Mouse (Mus musculus) urinary bladder, adult 2 months (tissue): ENCODE results near the gene Smim24. TPM values are rescaled to one million over a fixed set of nuclear protein-coding genes. Genes with fewer than 3 reads are reported as not detected.

Experiments
- DNase-seq: peaks from one replicate; pipeline ENCODE4 v3.0.0; 2022; ENCODE audit warnings: low spot score
- polyA plus RNA-seq: library from polyadenylated mRNA; depleted of rRNA; stranded (reverse); fragments of >200 nt; gene quantifications from 2 replicates; pipeline ENCODE4 v1.2.3, GENCODE M21; 2012

The Smim24 gene
- polyA plus RNA-seq, 1 experiment: 5.0 TPM

DNA sequence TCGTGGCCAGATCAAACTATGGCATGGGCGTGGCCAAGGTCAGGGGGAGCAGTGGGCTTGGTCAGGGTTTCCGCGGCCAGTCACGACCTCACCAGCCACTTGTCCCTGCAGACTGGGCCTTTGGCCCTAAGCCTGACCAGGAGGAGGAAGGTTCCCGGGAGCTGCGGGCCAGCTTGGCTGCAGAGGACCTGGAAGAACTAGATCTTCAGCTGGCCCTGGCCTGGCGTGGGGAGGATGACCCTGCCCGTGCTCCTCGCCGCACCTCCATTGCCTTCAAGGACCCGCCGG, 2.2 kb upstream of the Smim24 start:
- DNase-seq: no peak

DNA sequence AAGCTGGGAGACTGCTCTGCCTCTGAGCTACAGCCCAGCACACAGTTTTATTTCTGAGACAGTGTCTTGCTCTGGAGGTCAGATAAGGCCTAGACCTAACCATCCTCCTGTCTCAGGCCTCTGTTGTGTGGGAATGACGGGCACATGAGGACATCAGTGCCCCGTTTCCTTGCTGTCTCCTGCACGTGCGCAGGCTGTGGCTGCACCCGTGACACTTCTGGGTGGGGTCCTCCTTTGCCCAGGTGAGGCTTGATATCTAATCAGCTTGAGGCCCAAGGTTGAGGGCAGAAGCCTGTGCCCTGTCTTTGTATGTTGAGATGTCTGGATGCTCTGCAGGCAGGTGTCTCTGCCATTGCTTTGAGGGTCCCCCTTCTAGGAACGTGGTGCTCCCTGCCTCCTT, 581 bp upstream of the Smim24 start:
- no peak for DNase-seq

DNA sequence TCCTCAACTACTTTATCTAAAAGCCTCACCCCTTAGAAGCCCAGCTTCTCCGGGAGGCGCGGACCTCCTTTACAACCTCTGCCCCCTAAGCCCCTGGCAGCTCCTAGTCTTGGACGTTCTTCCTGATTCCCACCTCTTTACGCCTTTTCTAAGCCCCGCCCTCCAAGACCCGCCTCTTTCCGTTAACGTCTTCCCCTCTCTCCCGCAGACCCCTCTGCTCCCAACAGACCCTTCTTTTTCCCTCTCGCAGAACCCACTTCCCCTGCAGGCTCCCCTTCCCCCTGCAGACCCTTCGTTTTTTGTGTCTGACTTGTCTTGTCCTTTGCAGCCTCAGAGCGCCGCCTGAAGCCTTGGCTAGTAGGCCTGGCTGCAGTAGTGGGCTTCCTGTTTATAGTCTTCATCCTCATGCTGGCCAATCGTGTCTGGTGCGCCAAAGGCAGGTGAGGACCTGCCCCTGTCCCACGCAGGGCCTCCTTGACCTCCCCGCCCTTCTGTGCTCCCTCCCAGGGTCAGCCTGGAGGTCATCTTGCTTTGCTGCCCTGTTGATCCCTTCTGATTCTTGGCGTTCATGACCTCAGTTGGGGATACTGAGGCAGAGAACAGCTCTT, 709 bp downstream of the Smim24 start:
- DNase-seq: no peak

DNA sequence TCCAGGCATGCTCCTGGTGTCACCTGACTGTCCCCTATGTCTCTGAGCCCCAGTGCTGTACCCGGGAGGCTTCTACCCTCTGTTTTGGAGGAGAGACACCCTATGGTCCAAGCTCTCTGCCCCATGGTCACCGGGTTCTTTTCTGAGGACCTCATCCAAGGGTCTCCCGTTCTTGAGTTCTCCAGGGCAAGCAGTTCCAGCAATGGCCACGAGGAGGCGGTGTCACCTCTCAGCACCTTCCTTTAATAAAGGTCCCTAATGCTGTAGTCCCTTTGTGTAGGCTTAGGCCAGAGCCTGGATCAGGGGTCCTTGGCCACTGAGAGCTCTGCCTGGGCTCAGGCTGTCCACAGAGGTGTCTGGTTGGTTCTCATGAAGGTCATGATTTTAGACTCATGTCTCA, 2.3 kb downstream of the Smim24 start:
- DNase-seq: no peak

DNA sequence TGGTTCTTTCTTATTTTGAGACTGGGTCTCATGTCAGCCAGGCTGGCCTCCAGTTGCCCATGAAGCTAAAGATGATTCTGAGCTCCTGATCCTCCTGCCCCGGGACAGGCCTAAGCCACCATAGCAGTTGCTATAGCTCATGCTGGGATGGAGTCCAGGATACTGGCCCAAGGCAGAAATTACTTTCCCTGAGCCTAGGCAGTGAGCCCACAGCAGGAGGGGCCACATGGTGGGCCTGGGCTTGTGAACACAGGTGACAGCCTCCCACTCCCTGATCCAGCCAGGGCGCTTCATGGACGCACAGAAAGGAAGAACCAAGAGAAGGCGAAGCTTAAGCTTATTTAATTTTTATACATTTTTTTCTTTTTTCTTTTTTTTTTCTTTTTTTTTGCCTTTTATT, 3.0 kb downstream of the Smim24 start:
- no peak for DNase-seq

DNA sequence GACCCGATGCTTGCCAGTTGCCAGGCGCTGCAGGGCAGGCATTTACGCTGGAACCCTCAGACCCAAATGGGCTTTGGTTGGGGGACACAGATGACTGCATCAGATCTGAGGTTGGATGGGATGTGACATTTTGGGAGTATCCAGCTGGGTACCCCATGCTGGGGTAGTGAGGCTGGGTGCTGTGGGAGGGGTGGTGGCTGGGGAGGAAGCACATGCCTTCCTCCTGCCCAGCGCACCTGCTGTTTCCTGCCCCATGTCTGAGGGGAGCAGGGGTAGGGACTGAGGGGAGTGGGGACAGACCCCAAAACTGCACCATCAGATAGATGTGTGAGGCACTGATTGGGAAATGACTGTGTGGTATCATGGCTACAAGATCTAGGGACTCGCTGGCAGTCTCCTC, 3.9 kb downstream of the Smim24 start:
- DNase-seq: no peak

DNA sequence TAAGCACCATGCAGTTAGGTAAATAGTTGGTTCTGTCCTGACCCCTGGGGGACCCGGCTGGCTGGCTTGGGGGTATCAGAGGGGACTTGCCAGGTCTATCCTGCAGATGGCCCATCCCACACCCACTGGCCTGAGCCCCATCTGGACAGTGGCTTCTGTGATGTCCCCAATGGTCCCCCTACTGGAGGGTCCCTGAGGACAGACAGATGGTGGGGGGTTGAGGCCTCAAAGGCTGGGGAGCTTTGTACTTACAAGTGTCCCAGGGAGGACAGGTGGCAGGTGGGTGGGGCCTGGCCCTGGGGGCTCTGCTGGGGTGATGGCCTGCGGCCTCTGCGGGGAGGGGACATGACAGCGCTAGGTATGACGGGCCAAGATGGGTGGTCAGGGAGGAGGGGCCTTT, 6.4 kb downstream of the Smim24 start:
- no peak for DNase-seq

DNA sequence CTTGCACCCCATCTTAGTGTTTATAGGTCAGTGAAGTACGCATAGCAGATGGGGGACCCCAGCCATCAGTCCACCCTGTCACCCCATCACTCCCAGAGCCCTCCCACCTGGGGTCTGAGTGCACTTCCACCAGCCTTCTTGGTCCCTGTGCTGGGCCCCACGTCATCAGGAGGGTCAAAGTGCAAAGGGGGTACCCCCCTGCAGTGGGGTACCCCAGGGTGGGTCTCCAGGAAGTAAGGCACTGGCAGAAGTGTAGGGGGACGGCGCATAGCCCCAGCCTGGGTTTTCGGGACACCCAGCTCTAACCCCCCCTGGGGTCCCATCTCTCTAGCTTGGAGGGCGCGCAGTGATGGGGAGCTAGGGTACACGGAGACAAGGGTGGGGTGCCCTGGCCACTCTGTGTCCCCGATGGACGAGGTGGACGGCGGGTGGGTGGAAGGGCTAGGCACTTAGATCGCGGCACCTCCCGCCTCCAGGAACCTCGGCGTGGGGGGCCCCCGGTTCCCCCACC, 7.0 kb downstream of the Smim24 start:
- no peak for DNase-seq

DNA sequence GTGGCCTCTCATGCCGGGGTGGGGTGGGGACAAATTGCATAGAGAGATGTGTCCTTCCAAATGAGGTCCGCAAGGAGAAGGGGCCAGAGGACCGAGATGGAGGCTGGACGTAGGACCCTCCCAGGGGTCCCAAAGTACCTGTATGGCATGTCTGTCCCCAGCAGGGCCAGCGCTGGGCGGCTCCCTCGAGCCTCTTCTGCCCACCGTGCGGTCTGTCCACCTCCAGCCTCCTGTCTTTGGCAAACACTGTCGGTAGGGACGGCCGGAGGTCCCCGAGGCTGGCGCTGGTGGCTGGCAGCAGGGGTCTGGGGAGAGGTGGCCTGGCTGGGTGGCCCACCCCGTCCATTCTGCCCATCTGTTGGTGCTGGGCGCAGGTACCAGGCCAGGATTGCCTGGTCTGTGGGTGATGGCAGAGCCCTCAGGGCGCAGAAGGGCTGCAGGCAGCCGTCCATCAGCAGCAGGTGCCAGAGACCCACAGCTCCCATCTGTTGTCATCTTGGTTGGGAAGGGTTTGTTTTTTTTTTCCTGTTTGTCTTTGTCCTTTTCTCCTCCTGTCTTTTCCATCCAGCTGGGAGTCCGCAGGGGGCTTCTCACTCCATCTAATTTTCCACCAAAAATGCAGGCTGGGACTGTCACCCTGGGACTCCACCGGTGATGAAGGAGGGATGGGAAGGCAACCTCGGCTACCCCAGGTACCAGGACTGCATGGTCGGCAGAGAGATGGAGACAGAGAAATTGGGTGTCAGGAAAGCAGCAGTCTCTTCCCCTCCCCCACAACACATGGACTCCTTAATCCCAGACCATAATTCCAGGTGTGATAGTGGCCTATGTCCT, 7.7 kb downstream of the Smim24 start:
- no peak for DNase-seq

DNA sequence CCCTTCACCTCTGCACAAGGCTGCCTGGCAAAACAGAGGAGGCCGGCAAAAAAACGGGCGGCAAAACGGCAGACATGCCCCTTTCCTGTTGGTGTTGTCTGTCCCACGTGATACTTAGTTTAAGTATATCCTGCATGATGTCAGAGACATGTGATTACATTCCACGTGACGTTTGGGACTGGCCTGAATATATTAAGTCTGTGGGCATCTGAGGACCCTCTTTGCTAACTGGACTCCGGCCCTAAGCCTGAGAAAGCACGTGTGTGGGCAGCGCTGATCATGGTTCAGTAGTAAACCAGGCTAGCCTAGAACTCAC, 8.3 kb downstream of the Smim24 start:
- no peak for DNase-seq

DNA sequence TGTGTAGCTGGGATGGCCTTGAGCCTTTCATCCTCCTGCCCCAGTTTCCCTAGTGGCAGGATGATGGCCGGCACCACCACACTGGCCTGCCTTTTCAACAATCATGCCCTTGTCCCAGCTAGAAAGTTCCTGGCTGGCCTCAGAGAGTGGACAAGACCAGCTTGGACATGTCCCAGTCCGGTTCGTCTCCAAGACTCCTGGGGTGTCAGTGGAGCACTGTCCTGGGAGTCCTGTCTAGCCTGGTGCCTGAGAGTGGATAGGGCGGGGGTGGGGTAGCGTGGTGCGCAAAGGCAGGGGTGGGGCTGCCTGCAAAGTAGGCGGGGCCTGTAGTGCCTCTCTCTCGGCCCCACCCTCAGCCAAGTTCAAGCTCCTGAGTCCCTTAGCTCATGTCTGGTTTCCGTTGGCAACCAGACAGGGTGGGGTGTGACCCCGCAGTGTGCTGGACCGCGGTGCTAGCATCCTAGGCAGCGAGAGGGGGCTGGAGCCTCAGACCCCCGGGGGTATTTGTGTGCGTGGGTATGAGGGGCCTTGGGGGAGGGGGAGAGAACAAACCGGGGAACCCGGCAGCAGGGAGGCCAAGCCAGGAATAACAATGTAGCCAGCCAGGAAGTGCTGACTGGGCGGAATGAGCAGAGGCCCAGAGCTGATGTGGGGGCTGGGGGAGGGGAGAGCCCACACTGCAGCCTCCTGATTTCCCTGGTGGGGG, 8.8 kb downstream of the Smim24 start:
- DNase-seq: no peak

DNA sequence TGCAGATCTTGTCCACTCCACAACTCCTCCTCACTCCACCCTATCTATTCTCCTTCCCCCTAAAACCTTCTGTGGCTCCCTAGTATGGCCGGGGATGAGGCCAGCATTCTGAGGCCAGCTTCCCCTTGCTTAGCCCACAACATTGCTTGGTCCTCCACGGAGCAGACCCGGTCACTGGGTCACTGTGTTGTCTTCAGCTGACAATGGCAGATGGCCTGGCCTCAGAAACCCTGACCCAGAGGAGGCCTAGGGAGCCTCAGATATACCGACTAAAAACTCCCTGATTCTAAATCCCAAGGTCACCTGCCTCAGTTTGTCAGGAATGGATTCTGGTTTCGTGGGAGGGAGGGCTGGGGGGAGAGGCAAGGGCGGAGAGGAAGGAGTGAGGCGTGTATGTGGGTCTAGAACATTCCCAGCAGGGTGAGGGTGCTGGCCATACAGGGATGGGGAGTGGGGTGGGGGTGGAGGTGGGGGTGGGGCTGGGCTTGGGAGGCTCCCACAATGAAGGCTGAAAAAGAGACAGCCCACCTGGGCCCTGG, 9.4 kb downstream of the Smim24 start:
- no peak for DNase-seq

DNA sequence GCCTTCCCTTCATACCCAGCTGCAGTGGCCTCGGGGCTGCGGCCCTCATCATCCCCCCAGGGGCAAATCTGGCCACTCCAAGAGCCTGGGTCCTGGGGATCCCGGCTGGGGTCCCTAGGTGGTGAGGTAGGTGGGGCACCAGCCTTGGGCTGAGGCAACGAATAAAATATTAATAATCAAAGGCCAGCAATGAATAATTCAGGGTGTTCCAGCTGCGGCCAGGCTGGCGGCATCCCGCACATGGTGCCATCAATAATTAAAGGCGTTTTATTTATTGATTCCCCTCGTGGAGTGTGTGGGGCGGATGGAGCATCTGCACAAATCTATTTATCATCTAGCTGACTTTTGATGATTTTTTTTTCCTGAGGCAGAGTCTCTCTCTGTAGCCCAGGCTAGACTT, 10.7 kb downstream of the Smim24 start:
- no peak for DNase-seq

DNA sequence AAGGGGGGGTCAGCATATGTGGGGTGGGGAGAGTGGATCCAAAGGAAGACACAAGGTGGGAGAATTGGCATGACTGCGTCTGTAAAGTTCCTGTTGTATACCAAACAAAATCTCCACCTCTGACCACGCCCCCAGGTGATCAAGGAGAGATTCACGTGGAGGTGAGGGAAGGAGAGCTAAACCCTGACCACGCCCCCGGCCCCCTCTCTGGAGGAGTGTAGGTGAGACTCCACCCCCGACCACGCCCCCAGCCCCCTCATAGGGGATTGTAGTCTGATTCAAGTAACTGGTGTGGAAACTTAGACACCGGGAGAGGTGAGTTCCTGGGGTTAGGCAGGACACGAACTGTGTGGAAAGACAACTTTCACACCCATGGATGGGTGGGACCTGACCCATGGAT, 11.2 kb downstream of the Smim24 start:
- DNase-seq: no peak

DNA sequence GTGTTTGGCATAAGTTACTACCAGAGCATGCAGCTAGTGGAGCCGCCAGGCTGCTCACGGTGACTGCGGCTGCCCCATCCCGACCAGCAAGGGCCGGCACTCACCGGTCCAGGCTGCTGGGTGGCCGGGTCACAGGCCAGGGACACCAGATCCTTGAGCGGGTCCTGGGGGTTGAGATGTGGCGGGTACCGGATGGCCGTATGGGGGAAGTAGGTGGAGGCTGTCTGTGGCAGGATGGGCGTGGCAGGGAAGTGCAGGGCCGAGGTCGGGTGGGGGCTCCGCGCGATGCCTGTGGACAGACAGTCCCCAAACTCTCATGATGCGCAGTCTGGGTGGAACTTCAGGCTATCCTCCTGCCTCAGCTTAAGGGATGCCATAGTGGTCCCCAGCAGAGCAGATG, 11.9 kb downstream of the Smim24 start:
- no peak for DNase-seq

DNA sequence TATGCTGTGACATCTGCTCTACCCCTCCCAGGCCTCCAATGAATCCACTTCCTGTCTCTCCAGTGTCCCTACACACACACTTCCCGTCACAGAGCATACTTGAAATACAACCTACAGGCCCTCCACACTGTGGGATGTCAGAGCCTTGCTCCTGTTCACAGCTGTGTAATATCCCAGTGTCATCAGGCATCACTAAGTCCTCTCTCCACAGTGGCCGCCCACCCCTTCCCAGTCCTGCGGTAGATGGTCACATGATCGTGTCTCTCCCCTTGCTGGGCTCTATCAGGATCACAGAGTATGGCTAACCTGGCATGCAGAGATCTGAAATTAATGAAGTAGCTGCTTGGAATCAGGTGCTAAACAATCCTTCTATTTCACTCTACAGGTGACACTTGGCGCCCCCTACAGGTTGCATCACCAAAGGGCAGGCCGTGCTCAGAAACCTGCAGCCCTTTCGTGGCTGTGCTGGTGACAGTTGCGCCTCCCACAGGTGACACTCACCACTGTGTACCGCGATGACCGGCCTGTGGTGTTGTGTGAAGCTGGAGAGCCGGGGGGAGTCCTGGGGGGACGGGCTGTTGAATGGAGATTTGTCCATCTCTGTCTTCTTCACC, 12.8 kb downstream of the Smim24 start:
- DNase-seq: no peak

DNA sequence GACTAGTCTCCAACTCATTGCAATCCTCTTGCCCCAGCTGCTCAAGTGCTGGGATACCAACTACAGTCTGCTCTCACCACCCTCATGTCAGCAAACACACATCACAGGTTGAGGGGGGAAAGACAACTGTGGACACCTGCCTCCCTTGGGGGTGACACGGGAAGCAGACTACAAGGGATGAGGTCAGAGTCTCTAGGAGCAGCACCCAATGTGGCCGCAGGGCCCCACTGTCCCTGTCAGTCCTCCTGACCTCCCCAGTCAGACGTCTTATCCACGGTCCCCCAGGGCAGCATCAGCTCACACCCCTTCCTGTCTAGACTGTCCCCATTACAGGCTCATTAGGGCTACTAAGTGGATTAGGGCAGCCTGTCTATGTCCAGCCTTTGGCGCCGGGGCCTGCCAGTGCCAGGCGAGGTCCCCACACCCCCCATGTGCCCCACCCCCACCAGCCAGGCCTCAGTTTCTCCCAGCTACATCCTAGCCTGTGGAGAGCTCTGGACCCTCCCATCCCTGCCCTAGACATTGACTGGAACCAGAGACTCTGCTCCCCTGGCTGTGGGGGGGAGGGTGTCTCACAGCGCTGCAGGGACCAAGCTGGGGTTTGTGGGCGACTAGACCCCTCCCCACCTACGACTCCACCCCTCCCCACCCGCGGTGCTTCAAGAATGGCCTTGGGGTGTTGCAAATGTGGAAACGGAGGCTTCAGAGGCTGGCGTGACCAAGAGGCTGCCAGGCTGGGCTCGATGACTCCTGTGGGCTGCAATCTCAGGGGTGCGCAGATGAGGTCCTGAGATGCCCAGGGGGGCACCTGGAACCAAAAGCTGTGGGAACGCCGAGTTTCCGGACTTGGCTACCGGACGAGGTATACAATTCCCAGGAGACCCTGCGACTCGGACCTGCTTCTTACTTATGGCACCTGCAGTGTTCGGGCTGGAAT, 13.9 kb downstream of the Smim24 start:
- DNase-seq: no peak

DNA sequence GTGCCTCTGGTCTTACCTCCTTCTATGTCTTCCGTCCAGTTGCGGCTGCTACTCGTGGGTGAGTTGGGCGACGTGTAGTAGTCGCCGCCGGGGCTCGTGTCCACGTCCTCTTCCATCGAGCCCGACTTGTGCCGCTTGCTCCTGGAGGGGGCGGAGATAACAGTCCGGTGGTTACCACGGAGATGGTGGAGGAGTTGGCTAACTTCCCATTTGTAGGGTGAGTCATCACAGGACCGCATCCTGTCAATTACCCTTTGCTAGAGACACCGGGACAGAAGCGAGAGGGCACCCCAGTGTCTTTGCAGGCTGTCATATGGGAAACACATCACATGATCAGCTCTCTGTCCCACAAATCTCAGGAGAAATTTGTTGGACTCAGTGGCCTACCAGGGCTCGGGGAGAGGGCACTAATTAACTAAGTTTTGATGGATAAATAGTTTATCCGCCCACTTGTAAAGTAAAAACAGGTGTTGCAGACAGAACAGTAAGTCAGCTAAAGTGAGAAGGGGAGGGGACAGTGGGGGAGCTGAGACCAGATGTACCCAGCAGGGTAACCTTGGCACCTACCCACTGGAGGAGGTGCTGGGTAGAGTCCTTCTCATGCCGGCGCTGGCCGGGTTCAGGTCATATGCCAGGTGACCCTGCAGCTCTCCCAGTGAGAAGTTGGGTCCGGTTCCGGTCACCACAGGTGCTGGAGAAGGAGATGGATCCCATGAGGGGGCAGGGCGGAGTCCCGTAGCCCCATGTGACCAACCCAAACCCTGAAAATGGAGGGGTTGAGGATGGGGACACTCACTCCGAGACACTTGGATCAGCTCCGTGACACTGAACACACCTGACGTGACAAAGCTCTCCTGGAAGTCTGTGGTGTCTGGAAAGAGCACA, 14.9 kb downstream of the Smim24 start:
- DNase-seq: no peak

DNA sequence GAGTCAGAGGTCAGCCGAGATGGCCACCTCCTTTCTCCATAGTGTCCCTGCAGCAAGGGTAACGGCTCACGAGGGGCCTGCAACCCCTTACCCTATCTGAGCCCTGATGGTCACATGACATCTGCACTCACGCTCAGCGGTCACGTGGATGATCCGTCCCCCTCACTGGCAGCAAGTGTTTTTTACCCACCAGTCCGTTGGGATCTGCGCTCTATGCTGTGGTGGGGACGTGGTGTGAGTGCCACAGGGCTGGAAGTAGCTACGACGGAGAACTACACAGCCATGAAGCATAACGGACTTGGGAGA, 15.5 kb downstream of the Smim24 start:
- no peak for DNase-seq

DNA sequence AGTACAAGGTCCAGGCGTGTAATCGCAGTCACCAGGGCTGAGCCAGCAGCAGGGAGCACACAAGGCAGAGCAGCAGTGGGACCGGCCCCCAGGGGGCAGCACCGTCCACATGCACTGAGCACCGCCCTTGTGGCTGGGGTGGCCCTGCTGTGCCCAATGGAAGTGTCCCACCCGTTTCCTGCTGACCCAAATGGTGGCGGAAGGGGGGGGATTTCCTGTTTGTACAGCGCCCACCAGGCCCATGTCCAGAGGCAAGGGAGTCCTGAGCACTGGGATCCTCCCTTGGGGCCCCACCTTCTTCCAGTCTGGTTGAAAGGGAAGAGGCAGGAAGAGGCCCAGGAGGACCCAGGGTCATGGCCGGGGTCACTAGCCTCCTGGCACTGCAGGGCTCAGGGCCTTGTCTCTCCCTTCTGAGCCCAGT, 16.0 kb downstream of the Smim24 start:
- no peak for DNase-seq

DNA sequence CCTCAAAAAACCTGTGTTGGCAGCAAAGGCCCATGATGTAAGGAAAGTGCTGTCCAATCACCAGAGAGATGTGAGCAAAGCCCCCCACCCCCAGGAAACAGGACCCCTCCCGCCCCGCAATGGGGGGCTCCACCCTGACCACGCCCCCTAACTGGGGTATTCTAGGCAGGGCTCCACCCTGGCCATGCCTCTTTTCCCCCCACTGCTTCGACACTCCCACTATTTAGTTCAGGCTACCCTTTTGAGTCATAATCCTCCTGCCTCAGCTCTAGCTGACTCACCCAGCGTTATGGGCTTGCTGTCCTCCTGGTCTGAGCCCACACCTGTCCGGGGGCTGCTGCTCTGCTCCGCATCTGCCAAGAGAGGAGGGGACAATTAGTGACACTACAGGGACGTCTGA, 16.5 kb downstream of the Smim24 start:
- DNase-seq: no peak
